16 mouse cellular contexts compared by ENCODE assay signal in the genomic region with DNA sequence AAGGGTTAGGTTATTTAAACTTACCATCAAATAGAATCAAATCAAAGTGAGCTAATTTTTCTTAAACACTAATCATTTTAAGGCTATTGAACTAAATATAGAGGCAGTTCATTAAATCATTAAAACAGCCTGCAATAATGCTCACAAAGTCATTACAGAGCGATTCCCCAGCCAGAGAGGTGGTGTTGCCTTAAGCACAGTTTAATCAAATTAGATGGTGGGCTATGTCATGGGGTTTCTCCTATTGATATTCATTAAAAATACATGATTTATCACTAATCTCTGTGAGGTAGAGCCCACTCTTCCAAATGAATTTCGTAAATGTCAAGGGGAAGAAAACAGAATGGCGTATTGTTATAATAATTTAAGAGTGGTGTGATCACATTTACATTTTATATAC. TPM values are rescaled to one million over a fixed set of nuclear protein-coding genes. Genes with fewer than 3 reads are reported as not detected.
"Had no signal": no experiment of that assay in that cellular context is flagged by ENCODE, and none has a peak within 500 bp of the region (broad histone marks: within the 10 kb centered on the region; RNA-seq: fewer than 3 reads in every experiment).

No protein-coding gene starts in this region.

- H3K9ac ChIP-seq: limb, embryonic 13.5 days; liver, embryonic 14.5 days had no signal

- H3K4me2 ChIP-seq: limb, embryonic 13.5 days had no signal

- H3K9me3 ChIP-seq: limb, embryonic 13.5 days had no signal

- H3K27ac ChIP-seq: layer of hippocampus, adult 2 months; limb, embryonic 13.5 days; liver, embryonic 14.5 days had no signal

- H3K4me3 ChIP-seq: layer of hippocampus, adult 2 months; limb, embryonic 13.5 days had no signal

- DNase-seq: kidney, adult 11 months; kidney, postnatal 10 days; kidney, postnatal 4 days; lung, adult 18-20 months; retina, postnatal 1 day; right cerebral cortex, postnatal 4 days; spleen, adult 18-20 months; thymus, adult 18-20 months; thymus, postnatal 14 days had no signal

- H3K36me3 ChIP-seq: limb, embryonic 13.5 days had no signal

RNA-seq across cellular contexts. Expression of a gene that starts 58.8 kb away (rescaled TPM):
- polyA plus RNA-seq: kidney, embryonic 14.5 days; limb, embryonic 13.5 days; liver, adult 2 months; liver, embryonic 14.5 days; lung, embryonic 16.5 days; stomach, embryonic 14.5 days had no signal
